Mouse (Mus musculus): Measurements from ENCODE around the gene Abo.
A peak's percentile ranks its signal among the peaks of the same experiment; 100 is the strongest.
"Not testable (repeated sequence)": the region's sequence is repeated elsewhere in the genome, so short reads cannot be mapped to it uniquely, and the experiment has no call there.

Gene Abo

DNA sequence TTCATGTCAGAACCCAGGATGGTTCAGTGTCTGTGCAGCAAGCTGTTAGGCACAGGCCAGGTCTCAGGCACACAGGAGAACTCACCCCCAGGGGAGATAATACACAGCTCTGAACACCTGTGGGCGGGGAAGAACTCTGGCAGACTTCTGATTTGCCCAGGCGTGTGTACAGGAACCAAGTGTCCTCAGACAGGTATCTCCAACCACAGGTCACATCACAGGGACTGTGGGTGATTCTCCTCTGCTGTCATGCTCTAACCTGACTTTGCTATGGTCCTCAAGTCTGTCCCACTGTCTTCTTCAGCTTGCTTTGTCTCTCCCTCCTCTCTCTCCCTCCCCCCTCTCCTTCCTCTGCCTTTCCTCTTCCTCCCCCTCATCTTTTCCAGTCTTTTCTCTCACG is at the start of gene Abo:
Abo (minus strand) TSS at position 101 of the 400 bp plus-strand sequence.
- DNase-seq = no peak

DNA sequence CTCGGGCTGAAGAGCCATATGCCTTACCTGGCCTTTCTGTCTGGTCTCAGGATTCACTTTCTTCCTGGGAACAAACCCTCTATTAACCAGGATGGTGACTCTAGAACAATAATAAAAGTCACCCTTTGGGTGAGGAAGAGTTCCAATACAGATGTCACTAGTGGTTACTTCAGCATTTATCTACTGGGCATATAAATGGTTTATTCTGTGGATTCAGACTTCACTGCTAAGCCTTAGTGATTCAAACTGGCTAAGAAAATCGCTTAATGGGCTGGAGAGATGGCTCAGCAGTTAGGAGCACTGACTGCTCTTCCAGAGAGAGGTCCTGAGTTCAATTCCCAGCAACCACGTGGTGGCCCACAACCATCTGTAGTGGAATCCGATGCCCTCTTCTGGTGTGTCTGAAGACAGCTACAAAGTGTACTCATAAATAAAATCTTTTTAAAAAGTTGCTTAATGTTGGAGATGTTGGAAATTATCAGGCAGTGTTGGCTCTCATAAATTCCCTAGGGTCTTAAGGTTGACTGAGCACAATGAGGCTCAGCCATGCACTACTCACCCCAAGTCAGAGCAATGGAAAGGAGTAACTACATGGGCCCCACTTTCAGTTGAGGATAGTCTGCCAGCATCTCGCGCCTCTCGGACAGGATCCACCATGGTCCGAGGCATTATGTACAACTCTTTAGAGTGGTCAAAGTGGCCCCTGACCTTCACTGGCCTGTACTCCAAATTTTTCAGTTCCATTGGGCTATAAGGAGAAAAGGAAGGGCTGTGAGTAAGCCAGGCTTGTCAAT is 49.6 kb upstream of the Abo start:
- DNase-seq = no peak

DNA sequence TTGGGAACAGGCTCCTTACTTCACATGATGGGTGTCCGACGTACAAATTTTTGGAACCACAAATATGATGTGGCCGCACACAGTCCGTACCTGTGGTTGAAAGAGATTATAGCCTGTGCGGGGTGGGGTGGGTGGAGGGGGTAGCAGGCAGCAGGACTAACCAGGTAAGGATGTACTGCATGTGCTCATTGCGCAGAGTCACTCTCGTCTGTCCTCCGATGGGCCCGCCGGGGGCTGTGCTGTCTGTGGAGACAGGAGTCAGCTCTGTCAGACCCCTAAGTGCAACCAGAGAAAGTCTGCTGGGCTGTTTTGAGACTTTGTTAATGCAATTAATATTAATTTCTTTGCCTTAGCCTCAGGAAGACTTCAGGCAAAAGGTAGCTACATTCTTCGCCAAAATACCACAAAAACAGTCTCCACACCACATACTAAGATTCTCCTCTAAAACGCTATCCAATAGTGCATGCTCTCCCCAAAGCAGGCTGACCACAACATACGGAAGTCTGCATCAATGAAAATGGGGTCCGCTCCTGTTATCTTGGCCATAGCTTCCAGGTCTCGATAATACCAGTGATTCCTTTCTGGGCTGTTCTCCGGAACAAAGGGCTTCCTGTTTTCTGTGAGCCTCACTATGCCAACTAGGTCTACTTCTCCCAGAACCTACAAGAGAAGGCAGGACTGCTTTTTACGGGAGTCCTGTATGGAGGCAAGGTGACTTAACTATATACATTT is 48.8 kb upstream of the Abo start:
- no peak for DNase-seq

DNA sequence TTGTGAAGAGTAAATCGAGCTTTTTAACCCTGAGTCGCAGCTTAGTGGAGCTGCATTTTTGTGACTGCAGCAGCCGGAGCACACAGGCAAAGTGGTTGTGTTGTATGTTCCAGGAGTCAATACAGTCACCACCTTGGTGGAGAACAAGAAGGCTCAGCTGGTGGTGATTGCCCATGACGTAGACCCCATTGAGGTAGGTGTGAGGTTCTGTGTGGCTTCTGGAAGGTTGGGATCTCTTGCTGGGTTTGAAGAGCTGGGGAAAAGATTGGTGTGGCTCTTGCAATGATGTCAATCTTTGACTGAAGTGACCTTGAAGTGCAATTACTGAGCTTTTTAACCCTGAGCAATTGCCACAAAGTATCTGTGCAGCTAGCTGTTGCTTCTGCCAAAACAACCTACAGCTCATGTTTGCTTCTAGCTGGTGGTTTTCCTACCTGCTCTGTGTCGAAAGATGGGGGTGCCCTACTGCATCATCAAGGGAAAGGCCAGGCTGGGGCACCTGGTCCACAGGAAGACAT is 47.5 kb upstream of the Abo start:
- no peak for DNase-seq

DNA sequence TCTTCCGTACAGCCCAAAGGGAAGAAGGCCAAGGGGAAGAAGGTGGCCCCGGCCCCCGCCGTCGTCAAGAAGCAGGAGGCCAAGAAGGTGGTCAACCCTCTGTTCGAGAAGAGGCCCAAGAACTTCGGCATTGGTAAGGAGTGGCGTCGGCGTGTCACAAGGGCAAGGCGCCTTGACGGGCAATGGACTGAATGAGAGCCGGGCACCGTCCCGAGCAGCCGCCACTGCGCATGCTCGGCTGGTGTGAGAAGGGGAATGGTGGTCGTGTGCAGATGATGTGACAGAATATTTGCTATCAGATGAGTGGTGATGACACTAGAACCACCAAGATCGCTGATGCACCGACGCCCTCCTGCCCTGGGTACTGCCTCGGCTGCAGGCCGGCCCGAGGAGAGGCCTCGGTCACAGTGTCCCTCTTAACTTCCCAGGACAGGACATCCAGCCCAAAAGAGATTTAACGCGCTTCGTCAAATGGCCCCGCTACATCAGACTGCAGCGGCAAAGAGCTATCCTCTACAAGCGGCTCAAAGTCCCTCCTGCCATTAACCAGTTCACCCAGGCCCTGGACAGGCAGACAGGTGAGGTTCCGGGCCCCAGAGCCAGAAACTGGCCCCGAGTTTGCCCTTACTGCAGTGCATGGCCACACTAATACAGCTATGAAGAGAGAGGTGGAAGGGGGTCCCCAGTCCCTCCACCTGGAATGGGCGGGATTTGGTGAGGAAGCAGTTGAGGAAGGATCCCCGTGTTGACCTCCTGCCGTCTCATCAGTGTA is 46.4 kb upstream of the Abo start:
- peak; percentile 44 to 71 for DNase-seq

DNA sequence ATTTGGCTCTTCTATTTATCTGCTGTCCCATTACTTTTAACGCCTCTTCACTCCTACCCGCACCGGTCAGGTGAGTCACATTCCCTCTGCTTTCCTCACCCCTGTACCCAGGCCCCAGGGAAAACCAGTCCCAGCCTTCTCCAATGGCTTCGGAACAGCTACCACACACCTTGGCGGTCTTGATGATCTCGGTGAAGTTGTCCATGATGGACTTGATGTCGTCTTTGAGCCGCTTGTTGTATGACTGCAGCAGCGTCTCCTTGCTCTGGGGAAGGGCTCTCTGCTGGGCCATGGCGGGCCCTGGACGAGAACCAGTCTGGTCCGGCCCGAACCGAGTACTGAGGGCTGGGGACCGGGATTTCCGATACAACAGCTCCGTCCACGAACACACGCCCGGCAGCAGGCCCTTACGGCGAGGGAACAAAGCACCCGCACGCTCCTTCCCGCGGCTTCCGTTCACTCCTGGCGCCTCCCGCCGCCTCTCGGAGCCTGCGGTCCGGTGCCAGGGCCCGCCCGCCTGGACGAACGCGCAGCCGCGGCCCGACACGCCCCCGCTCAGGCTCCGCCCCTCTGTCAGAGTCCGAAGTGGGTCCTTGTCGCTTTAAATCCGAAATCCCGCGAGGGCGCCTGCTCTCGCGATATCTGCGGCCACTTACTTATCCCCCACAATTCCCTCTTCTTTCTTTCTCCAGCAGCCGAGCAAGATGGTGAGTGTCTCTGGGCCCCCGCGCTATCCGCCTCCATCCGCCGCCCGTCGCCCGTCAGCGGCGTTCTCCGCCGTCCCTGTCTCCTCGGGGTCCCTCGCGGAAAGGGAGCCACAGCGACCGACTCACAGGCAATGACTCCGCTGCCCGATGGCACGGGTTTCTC is 45.6 kb upstream of the Abo start, which contains the start of the genes Med22 and Rpl7a:
Med22 (minus strand) TSS at position 554 of the 870 bp plus-strand sequence.
Rpl7a (plus strand) TSS at position 641 of the 870 bp plus-strand sequence.
- DNase-seq = peak; percentile 100

DNA sequence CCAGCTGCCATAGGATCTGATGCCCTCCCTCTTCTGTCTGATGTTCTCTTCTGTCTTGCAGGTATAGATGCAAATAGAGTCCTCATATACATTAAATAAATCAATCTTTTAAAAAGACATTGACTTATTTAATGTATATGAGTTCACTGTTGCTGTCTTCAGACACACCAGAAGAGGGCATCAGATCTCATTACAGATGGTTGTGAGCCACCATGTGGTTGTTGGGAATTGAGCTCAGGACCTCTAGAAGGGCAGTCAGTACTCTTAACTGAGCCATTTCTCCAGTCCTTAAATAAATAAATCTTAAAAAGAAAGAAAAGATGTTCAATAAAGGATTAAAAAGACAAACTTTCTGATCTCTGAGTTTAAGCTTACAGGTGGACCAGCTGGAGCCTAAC is 44.6 kb upstream of the Abo start:
- DNase-seq = no peak

DNA sequence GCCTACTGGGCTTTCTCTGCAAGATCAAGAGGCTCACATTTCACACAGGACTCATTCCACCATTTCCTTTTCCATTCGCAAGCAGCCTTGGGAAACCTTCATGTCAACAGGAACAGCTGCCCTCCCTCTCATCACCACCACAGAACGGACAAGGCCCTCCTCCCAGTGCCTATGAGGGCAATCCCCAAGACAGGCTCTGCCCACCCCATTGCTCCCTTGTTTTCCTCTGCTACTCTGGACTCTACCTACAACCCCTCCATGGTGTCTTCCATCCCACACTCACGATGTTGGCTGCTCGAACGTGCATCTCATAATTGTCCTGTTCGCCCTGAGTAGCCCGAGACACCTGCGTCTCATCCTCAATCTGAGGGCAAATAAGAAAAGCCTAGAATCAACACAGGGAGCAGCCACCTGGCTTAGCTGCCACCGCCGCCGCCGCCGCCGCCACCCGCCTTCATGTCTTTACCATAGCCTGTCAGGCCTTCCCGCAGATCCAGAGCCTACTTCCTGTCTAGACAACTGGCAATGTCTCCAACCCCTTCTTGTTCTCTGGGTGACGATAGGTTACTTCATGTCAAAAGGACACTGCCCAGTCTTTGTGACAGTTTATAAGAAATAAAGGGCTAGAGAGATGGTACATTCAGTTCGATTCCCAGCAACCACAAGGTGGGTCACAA is 44.1 kb upstream of the Abo start:
- DNase-seq = peak in 1 of 2 experiments; percentile 25

DNA sequence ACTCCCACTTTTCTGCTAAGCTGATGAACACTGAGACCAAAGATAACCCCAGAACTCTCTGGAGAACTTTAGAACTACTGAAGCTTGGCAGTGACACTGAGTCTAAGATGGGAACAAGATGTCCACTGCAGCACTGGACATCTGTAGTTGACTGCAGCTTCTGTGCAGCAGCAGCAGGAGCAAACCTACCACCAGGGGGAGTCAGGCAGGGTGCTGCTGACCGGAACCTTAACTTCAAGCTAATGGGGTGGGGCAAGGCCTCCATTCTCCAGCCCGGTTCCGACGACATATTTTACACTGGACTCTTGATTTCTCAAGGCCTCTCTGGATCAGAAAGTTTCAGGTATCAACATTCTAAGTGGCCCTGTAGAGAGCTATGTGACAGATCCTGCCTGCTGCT is 42.3 kb upstream of the Abo start:
- DNase-seq = peak; percentile 71 to 72

DNA sequence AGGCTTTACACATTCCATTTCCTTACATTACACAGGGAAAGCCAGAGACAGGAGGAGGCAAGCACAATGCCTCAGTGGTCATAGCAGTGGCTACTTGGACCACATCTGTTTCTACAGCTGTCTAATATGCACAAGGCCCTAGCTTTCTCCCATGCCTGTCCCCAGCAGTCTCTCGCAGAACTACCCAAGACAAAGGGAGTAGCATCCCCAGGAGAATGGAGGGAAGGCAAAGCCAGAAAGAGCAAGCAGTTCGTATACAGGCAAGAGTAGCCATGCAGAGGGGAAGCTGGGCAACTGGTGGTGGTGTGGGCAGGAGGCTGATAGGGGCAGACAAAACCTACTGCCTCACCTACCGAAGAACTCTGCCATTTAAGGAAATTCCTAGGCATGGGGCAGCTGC is 41.7 kb upstream of the Abo start:
- peak in 1 of 2 experiments; percentile 12 for DNase-seq

DNA sequence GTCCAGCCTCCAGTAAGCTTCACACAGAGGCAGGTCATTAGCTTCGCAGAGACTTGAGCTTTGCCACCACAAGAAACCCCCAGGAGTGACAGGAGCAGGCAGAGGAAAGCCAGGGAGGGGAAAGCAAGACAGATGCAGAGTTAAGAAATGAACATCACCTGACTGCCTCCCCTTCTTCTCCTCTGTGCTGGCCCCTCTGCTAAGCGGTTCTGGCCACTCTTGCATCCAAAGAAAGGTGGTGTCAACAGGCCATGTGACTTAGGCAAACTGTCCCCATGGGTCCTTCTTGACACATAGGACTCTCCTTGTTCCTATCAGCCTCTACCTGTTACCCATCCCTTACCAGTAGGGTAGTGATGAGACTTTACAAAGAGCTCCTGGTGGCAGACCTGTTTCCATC is 41.2 kb upstream of the Abo start:
- peak in 1 of 2 experiments; percentile 16 for DNase-seq

DNA sequence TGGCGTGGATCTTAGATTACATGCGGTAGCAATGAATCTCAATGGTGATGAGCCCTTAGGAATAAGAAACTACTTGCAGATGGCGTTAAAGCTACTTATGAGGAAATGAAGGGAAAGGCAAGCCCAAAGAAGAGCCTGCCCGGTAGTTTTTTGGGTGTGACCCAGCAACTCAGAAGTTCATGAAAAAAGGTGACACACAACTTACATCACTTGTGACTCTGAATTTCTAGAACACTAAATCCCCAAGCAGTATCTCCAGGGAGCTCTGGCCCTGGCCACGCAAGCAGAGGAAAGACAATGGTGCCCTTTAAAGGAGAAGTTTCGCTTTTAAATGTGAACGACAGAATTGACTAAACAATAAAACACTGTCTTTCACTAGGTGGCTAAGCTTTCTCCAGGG is 38.5 kb upstream of the Abo start:
- DNase-seq = no peak

DNA sequence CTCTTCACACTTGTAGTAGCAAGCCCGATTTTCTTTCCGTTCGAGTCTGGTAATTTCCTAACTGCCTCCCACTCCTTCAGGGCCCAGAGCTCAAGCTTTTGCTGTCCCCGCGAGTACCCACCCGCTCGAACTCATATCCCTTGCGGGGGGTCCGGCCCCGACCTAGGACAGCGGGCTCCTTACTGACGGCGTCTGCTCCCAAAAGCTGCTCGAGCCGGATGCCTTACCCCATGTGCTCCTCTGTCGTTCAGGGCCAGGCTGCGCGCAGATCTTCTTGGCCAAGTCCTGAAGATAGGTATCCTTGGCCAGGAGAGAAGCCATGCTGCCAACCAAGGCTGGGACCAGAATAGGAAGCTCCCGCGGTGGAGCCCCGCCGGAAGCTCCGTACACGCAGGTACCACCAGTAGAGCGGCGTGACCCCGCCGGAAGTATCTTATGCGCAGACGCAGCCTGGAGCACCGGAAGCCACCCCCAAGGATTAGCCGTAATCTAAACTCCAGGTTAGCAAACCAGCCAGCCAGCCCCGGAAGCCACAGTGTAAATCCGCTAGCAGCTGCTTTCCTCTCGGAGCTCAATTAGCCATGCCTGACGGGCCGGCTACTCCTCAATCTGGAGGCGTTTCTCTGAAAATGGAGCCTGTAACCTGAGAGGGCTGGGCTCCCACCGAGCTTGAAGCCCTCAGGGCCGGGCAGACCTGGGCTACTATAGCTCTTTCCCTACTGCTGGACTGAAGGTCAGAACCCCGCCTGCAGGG is 37.9 kb upstream of the Abo start, which contains the start of gene Surf6:
Surf6 (minus strand) TSS at position 413 of the 754 bp plus-strand sequence.
- peak; percentile 96 to 99 for DNase-seq

DNA sequence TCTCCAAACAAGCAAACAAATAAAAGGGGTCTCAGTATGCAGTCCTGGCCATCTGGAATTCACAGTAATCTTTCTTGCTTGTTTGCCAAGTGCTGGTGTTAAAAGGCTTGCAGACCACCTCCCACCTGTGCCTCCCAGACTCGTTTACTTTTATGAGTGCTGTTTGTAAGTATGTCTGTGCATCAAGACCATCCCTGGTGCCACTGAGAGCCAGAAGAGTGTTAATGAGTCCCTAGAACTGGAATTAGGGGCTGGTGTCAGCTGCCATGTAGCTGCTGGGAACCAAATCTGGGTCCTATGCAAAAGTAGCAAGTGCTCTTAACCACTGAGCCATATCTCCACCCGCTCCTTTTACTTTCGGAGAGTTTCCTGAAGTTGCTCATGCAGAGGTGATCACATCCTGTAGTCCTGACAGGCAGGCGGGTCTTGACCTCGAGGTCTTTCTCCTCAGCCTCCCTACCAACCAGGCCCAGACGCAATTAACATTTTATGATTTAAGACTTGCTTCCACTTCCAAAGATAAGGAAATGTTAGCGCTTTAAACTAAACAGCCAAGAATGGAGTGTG is 37.1 kb upstream of the Abo start:
- peak in 1 of 2 experiments; percentile 19 for DNase-seq

DNA sequence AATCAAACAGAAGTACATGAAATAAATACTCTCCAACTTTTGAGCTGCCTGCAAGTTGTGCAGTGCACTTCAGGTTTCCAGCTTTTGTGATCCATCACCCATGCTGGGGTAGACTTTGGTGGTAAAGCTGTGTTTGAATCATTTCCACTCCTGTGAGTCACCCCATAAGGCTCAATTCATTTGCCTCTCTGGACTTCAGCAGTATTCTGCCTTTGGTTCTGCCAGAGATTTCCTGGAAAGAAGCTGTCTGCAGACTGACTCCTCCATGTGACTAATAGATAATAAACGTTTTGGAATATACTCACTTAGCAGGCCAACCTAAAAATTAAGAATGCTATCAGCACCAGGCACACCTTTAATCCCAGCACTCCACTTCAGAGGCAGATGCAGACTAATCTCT is 36.0 kb upstream of the Abo start:
- no peak for DNase-seq

DNA sequence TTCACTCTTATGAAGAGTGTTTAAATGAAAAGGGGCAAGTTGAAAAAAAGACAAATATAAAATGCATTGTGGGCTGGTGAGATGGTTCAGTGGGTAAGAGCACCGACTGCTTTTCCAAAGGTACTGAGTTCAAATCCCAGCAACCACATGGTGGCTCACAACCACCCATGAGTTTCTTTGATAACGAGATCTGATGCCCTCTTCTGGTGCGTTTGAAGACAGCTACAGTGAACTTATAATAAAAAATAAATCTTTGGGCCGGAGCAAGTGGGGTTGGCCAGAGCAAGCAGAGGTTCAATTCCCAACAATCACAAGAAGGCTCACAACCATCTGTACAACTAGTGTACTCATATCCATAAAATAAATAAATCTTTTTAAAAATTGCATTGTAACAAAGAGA is 31.1 kb upstream of the Abo start:
- no peak for DNase-seq

DNA sequence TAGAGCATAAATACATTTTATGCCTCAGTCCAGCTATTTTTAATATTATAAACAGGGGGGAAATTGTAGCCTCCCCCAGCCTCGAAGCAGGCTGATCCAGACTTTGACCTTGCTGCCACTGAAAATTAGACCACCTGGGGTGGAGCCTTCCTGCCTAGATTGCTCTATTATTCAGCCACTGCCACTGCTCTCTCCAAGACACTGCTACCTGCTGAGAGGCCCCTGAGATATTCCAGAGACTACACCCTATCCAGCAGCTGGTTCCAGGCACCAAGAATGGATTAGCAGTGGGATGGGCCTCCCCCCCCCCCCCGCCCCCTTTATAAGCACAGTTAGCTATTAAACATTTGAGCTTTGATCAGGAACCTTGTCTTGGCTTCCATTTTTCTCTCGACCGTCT is 21.4 kb upstream of the Abo start:
- DNase-seq = not testable (repeated sequence)

DNA sequence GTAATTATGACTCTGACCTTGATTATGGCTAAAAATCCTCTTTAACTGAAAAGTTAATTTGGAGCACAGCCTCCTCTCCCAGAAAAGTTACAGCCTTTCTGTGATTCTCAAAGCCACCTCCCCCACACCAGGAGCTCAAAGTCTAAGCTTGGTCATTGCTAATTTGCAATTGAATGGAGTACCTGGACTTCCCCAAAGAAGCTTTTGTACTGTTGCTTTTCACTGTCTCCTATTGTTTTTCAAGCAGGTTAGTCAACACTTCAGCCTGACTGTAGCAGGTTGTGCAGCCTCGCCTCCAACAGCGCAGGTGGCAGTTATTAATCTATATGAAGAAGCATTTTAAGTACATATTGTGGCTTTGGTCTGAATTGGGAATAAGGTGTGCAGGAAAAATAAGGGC is 20.8 kb upstream of the Abo start:
- DNase-seq = not testable (repeated sequence)

DNA sequence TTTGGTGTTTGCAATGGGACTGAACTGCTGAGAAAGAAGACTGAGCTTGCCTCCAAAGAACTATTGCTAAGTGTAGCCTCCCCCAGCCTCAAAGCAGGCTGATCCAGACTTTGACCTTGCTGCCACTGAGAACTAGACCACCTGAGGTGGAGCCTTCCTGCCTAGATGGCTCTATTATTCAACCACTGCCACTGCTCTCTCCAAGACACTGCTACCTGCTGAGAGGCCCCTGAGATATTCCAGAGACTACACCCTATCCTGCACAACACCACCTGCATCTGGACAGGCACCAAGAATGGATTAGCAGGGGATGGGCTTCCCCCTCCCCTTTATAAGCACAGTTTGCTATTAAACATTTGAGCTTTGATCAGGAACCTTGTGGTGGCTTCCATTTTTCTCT is 13.8 kb upstream of the Abo start:
- no peak for DNase-seq

DNA sequence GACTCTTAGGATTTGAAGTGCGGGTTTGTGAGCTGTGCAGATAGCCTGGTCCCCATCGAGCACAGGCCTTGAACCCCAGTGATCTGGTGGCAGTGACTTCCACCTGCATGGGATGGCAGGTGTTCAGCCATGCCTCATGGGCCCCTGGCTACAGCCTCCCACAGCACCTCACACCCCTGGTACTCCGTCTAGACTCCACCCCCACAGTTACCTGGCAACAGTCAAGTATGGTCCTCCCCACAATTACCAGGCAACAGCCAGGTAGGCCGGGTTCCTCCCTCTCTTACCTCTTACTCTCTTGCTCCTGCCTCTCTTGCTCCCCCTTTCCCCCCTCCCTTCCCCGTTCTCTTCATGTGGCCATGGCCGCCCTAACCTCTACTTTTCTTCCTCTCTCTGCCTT is 5.9 kb upstream of the Abo start:
- no peak for DNase-seq
